Mouse (Mus musculus) heart, postnatal 14 days (tissue): ENCODE results near the gene Ogfod3. TPM values are rescaled to one million over a fixed set of nuclear protein-coding genes. Genes with fewer than 3 reads are reported as not detected.

ENCODE experiments used
- DNase-seq, 2 experiments: peaks; one replicate each; pipeline ENCODE4 v3.0.0; 2021 to 2022
- intact Hi-C: fragments of 180-260 bp; cut with DNase I; formaldehyde crosslinking; loops from one replicate; pipeline ENCODE4 v1.15.1; 2025
- total RNA-seq, 2 experiments: library from RNA; stranded (reverse); gene quantifications; 2 replicates each; pipeline ENCODE4 v1.2.3; 2021

The Ogfod3 gene
- total RNA-seq, 2 experiments from 2014 or later, result 14.4 to 18.4 TPM

- intact Hi-C loops, result loop anchor here (2.0 to 5.0 kb wide), 2 partner anchors 139 to 183 kb away; partner anchors contain the start of gene Sectm1b
- peak; percentile 20 to 43 for DNase-seq
Observed at GRCm38 (mm10) chr11:121201436-121202198, 2.9 kb downstream of the Ogfod3 start.

DNA sequence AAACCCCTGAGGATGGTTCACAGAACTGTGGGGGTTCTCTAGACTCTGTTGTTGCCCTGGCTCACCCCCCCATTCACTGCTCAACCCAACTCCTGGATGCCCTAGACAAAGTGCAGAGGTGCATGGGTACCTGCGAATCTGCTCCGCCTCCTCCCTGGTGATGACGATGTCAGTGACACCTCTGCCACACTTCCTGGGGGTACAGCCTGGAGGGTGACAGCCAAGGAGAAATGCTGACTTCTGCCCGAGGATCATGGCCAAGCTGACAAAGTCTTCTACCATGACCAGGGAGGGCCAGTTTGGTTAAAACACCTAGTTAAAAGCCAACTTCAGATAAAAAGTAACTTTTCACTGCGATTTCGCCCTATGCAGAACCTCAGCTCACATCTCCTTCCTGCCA is 3.7 kb downstream of the Ogfod3 start:
- no peak for DNase-seq
- intact Hi-C loops, result loop anchor here (5.0 kb wide), 1 partner anchor 138 kb away; the partner anchor contains the start of gene Sectm1b

- intact Hi-C loops, result loop anchor here (5.0 kb wide), 1 partner anchor 138 kb away; the partner anchor contains the start of gene Sectm1b
- no peak for DNase-seq
Observed at GRCm38 (mm10) chr11:121199851-121200250, 4.7 kb downstream of the Ogfod3 start.

DNA sequence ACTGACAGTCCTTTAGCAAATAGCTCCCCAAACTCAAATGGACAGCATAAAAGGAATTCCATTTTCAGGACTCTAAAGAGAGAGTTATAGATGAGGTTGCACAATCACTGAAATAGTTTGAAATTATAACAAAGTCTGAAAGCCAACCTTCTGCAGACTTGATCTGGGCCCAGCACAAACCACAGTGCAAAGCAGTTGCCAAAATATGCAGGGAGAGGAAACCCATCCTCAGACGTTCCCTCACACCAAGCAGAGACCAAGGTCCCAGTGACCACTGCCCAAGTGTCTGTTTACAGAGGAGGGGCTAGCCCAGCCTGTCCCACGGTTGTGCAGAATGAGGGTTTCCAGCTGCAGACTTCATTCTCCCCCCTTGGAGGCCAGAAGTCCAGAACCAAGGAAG is 5.9 kb downstream of the Ogfod3 start:
- intact Hi-C loops, result no loop called here
- no peak for DNase-seq

DNA sequence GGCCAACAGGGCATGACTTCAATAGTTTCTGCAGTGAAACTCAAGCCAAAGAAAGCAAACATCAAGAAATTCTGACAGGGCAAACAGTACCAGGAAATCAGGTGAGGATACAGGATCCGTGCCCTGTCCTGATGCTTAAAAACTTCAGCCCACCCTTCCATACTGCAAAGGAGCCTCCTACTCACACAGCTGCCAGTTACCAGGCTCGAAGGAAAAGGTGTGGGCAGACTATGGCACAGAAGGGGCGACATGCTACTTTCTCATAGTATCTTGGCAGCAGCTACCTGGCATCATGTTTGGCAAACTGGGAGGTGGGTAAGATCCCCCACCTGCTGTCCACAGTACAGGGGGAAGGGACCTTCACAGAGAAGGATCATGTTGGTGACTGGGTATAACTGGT is 11.1 kb downstream of the Ogfod3 start:
- intact Hi-C loops, result no loop called here
- DNase-seq, result no peak

DNA sequence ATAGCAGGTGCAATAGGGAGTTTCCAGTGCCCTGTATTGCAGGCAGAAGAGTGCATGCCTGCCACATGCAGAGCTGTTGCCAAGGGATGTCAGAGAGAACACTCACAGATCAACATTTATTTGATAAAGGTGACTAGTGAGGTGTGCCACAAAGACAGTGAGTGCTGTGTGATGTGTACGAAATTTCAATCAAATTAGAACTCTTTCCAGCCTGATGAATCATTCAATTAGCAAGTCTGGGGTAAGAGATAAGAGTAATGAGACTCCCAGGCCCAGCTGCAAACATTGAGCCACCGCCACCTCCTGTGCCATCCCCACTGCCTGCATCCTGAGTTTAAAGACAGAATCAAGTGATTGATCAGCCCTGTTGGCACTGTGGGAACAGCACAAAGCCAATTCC is 11.8 kb downstream of the Ogfod3 start:
- intact Hi-C loops, result no loop called here
- no peak for DNase-seq

DNA sequence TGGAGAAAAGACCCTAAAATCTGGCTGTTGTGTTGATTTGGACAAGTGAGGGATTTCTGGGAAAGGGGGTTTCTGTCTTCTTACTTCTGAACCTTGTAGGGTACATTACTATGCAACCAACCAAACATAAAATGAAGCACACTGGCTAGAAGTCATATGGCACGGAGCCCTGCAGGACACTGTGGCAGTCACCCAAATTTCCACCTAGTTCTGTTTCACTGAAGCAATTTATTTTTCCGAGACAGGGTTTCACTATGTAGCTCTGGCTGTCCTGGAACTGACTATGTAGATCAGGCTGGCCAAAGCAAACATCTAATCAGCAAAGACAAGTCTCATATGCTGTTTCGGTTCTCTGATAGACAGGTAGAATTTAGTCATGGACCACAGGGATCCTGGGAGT is 14.8 kb downstream of the Ogfod3 start:
- intact Hi-C loops, result loop anchor here (5.0 kb wide), 1 partner anchor 122 kb away; no protein-coding TSS in a partner anchor
- peak; percentile 36 to 51 for DNase-seq

- DNase-seq, result peak; percentile 54 to 72
- intact Hi-C loops, result no loop called here
Observed at GRCm38 (mm10) chr11:121176285-121177270, 27.9 kb downstream of the Ogfod3 start.

GRCm38 (mm10) chr11:121174234-121174633 is 30.3 kb downstream of the Ogfod3 start:
- intact Hi-C loops, result no loop called here
- no peak for DNase-seq

GRCm38 (mm10) chr11:121173203-121173602 is 31.3 kb downstream of the Ogfod3 start:
- DNase-seq, result no peak
- intact Hi-C loops, result no loop called here

DNA sequence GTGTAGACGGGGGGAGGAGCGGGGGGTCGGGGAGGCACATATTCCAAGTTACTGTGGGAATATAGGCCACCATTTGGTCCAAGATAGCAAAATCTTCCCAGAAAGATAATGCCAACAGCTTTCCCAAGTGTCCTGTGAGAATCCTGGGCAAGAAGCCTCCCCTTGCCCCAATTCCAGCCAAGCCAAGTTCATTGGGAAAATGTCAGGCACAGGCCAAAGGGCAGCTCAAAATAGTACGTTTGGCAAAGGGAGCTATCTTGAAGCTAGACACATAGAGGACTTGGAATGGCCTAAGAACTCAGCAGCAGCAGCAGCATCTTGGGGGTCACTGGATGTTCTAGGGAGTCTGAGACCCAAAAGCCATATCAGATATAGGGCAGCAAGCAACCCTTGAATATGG is 40.8 kb downstream of the Ogfod3 start:
- intact Hi-C loops, result no loop called here
- DNase-seq, result no peak

GRCm38 (mm10) chr11:121160636-121161346 is 43.7 kb downstream of the Ogfod3 start:
- no peak for DNase-seq
- intact Hi-C loops, result no loop called here

GRCm38 (mm10) chr11:121159971-121160370 is 44.5 kb downstream of the Ogfod3 start, which contains the start of gene Uts2r:
TSS of gene Uts2r (plus strand) at chr11:121160271.
- DNase-seq, result no peak
- intact Hi-C loops, result no loop called here

DNA sequence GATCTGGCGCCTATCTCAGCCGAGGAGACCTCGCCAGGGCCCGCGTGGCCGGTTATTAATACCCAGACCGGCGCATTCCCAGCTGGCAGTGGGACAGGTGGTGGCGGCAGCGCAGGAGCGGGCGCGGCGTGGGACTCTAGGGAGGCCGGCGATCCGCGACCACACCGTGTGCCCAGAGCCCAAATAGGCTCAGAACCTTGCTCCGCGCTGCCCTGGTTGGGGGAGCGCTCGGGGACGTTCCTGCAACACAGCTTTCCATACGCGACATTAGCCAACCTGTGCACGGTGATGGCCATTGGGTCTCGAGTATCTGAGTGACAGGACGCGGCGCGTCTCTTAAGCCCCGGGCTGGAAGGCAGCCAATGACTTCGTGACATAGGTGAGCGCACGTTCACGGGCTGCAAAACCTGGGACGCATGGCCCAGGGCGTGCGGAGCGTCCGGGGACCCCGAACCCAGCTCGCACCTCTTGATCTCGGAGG is 48.1 kb downstream of the Ogfod3 start:
- intact Hi-C loops, result no loop called here
- peak; percentile 64 to 72 for DNase-seq

GRCm38 (mm10) chr11:121154203-121154602 is 50.3 kb downstream of the Ogfod3 start:
- DNase-seq, result no peak
- intact Hi-C loops, result no loop called here

- intact Hi-C loops, result no loop called here
- DNase-seq, result no peak
Observed at GRCm38 (mm10) chr11:121148193-121148592, 56.3 kb downstream of the Ogfod3 start.

GRCm38 (mm10) chr11:121145865-121146264 is 58.6 kb downstream of the Ogfod3 start, which contains the start of gene Tex19.1:
TSS of gene Tex19.1 (plus strand) at chr11:121146143.
- DNase-seq, result no peak
- intact Hi-C loops, result no loop called here

- DNase-seq, result no peak
- intact Hi-C loops, result no loop called here
Observed at GRCm38 (mm10) chr11:121143325-121144015, 61.0 kb downstream of the Ogfod3 start.

DNA sequence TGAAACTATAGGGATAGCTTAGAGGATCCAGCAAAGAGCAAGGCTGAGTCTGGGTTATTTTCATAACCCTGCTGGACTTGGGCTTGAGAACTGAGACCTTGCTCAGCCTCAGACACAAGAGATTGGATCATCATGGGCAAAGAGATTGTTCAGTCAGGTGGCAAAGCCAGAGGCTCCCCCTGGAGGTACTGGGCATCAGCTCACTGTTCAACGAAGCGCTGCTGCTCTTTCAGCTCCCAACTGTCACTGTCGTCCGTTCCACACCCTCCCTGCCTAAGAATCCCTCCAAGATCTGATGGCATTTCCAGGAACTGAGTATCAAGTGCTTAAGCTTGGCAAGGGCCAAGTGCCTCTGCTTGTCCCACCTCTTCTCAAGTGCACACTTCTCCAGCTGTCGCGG is 65.8 kb downstream of the Ogfod3 start:
- peak in 1 of 2 experiments; percentile 23 for DNase-seq
- intact Hi-C loops, result loop anchor here (5.0 kb wide), 1 partner anchor 81 kb away; no protein-coding TSS in a partner anchor
